Mouse (Mus musculus): ENCODE measurements at regions not wholly inside any gene's neighbourhood (a gene's known extent, or its start where the extent isn't known, plus 50 kb on each side); places are given as distances from the start of the nearest gene placed in this dataset.

DNA sequence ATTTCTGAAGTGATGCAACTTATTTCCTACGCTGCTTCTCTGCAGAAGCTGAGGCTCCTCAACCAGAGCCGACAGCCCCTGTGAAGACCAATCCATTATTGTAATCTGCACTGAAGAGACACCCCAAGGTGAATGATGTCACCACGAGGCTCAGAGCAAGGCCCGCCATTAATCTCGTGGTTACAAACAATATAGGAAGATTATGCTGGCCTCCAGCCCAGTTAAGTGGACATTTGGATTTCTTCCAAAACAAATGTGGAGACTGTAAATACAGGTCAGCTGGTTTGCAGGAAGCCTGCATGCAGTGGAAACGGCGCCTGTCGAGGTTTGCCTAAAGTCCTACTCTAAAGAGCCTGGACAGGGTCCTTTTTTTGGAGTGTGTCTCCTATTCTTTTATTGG lies 390.6 kb upstream of the Zmiz1 start:
- peak; percentile 12 to 54 for DNase-seq

DNA sequence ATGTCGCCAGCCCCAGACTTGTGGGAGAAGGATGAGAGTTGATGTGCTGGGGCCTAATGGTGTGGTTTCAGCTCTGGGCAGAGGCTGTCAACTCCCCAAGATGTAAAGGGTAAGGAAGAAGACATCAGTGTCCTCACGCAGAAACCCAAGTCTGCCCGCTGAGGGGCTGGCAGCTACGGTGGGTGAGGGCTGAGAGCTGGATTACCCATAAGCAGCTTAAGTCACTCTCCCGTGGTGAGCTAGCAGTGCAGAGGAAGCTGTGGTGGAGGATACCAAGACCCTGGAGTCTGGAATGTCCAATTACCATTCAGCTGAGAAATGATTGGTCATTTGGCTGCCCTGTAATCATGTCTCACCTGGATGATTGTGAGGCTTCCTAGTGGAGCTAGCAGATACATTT lies 385.8 kb upstream of the Zmiz1 start:
- no peak for DNase-seq

DNA sequence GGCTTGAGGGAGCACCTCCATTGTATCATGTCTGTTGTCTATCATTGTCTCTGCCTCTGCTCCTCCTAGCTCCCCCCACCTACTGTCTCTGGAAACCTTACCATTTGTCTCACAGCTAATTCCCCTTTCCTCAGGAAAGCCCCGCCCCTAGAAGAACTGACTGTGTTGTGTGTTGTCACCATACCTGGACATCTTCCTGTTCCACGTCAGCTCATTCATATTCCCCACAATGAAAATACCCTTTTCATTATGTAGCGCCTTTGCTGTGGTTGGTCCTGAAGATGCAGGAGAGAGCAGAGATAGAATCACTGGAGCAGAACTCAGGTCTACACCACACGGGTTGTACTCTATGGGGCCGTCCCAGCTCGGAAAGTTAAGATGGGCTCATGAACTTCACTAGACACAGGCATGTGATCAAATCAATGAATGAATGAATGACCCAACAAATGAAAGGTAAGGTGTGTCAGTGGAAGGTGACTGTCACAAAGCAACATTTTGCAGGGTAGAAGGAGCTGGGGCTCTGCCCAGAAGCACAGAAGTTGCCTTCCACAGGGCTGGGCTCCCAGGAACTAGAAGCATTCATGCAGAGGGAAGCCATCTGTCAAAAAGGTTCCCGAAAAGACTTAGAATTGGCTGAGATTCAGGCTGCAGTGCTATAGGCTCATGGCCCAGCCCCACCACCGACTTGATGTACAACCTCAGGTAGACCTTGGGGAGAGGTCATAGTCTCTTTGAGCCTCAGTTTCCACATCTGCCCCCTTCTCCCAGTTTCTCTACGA lies 384.8 kb upstream of the Zmiz1 start:
- DNase-seq, result no peak

DNA sequence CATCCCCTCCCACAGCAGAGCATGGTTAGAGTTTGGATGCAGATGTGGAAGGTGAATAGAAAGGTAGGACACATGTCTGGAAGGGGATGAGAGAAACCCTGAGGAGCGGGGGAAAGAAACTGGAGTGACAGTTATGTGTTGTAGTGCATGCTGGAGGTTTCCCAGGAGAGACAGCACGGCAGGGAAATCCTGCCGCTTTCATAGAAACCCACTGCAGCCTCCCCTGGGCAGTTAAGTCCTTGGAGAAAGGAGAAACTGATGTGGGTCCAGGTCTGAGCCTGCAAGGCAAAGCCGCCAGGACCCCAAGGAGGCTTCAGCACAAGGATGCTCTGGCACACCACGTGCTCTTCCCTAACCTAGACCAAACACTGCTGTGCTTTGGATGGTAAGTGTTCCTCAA lies 384.1 kb upstream of the Zmiz1 start:
- no peak for DNase-seq

DNA sequence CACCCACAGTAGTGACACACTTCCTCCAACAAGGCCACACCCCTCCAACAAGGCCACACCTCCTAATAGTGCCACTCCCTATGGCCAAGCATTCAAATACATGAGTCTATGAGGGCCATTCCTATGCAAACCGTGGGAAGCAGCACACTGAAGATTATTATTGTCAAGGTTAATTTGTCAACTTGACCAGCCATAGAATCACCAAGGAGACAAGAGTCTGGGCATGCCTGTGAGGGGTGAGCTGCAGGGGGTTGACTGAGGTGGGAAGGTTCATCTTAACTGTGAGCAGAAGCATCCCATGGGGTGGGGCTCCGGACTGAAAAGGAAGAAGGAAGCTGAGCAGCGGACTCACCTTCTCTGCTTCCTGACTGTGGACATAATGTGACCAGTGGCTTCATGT lies 378.6 kb upstream of the Zmiz1 start:
- DNase-seq, result no peak

DNA sequence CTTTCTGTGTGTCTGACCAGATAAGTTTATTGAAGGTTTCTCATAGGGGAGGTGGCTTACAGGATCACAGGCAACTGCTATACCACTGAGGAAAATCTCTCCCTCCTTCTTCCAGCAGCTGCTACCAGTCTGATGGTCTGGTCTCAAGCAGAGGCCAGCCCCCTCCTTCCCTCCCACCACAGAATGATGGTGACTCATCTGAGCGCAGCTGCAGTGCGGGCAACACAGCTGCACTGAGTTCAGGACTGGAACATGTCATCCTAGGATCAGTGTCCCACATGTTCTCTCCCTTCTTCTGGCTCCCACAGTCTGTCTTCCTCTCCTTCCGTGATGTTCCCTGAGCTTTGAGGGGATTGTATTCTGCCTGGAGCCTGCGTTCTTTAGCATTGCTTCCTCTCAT lies 375.1 kb upstream of the Zmiz1 start:
- DNase-seq, result no peak

DNA sequence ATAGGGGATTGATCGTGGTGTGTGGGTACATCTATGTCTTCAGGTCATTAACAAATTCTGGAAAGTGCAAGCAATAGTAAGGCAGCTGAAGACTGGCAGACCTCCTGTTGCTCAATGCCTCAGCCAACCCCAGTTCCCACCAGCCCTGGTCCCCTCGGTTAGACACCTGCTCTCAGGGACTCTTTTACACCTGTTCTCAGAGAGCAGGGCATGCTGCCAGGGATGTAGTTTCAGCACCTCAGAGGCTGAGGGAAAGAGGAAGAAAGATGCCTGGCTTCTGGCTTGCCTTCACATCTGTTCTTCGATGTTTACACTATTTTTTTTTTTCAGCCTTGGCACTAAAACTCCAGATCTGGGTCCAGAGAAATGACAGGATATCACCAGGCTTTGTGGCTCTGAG lies 362.2 kb upstream of the Zmiz1 start:
- DNase-seq, result no peak

DNA sequence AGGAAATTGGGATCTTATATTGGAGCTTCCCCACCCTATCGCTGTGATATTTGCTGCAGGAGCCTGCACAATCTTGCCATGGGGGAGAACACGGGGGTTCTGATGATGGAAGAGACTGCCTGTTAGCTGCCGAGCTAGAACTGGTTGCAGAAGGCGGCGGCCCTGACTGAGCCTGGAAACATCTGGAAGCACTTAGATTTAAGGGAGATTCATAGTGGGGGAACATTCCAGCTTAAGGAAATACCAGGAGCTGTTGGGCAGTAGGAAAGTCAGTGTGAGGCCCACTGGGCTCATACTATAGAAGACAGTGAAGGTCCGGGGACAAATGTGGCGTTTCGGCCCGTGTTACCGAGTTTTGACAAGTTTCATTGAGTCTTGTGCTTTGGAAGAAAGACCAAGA lies 353.6 kb upstream of the Zmiz1 start:
- DNase-seq, result no peak

DNA sequence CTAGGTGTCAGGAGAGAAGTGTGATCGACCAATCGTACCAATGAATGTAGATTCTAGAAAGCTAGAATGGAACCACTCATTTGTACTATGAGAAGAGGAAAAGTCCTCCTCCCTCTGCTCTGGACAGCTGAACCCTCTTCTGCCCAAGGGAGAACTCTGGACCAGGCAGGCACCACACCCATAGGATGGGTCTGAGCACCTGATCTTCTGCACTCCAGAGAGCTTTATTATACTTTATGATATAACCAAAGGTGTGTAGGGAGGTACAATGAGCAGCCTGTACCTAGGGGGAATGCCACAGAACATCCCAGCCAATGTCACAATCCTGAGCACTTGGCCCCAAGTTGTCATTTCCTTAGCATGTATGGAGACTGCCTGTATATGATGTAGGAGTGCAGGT lies 352.5 kb upstream of the Zmiz1 start:
- no peak for DNase-seq

DNA sequence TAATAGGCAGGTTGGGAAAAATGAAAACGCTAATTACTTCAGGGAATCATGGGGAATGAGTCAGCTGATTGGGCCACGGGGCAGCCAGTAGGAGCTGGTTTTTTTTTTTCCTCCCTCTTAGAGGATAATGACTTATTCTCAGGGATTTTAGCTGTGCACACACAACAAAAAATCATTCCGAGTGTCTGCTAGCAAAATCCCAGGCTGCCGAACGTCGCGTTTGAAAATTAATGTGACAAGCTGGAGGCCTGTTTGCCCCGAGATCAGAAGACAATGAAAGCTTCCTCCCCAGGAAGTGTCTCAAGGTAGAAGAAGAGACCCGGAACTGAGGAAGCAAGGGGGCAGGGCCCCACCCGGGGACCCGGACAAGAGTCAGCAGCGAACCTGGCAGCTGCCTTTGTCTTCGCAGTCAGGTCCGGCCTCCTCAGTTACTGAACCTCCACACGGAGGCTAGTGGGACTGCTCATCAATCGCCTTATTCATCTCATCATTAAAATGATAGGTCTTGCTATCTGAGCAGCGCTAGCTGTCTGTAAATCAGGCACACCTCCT lies 350.8 kb upstream of the Zmiz1 start:
- no peak for DNase-seq

DNA sequence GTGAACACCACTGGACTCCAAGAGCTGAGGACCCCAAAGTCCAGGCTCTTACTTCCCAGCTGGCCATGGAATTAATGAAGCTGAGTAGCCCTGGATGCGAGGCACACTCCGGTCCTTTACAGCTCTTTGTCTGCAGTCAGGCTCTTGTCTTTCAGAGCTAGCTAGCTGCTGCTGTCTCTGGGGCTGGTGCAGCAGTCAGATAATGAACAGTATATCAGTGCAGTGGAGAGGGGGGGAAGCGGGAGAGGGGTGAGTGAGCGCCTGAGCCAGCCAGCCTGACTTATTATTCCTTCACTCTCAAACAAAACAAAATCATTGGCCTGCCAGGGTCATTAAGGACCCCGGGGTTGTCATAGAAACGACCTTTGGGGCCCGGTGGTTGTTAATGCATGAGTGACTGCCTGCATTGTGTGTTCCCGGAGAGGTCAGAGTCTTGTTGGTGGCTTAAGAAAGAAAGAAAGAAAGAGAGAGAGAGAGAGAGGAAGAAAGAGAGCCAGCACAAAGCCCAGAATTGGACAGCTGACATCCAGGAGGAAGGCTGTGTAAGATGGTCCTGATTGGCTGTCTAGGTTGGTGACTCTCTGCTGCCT lies 350.2 kb upstream of the Zmiz1 start:
- no peak for DNase-seq

DNA sequence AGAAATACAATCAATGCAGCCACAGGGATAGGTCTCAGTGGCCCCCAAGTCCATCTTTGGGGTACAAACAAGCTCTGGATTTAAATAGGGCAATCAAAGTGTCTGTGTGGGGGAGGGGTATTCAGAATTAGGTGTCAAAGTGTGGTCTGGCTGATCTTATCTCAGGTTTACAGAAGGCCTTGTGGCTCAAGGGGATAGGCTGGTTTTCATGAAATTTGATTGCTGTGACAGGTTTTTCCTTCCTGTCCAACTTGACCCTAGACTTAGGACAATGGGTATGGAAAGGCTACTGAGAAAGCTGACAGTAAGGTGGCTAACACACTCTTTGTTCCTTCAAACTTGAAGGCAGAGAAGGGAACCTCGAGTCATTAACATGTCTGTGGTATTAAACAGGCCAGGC lies 349.3 kb upstream of the Zmiz1 start:
- no peak for DNase-seq

DNA sequence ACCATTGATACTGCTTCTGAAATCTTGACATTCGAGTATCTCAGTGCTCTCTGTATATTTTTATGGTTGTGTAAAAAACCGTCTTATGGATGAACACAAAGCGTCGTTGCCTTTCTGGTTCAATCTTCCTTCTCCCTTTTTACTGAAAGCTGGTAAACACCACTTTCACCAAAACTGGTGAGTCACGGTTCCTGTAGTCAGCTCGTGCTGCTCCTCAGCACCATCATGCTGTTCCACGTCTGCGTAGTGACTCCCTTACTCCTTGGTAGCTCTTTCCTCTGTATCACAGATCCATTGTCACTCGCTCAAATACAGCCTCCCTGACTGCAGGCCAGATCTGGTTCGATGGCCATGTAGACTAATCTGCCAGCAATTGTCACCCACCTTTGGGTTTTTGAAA lies 346.2 kb upstream of the Zmiz1 start:
- DNase-seq, result no peak

DNA sequence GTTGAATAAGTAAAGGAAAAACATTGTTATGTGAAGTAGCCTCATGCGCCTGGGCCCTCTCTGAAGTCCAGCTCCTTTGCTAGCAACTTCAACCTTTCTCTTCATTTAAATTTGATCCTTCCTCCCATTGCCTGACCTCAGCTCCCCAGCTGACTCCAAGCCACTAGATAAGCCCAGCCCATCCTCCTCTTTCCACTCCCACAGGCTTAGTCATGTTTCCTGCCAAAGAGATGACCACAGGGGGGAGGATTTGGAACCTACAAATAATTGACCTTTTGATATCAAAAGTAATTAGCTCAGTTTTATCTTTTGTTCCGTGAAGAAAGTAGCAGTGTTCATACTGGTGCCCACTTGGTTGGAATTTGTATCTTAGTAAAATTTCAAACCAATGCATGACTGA lies 345.7 kb upstream of the Zmiz1 start:
- DNase-seq, result no peak

DNA sequence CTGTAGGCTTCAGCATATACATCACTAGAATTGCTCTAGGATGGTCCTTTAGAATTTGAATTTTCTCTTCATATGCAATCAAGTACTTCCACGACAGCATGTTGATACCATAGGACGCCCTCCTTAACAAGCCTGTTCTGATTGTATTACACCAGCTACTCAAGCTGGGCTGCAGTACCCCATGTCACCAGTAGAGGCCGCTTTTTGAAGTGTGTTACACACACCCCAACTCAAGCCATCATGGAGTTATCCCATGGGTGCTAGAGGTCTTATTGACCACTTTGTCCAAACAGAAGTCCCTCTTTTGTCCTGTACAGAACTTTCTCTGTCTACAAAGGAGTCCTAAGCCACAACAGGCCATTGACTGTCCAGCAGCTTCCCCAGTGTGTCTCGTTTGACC lies 342.6 kb upstream of the Zmiz1 start:
- DNase-seq, result peak; percentile 71 to 79

DNA sequence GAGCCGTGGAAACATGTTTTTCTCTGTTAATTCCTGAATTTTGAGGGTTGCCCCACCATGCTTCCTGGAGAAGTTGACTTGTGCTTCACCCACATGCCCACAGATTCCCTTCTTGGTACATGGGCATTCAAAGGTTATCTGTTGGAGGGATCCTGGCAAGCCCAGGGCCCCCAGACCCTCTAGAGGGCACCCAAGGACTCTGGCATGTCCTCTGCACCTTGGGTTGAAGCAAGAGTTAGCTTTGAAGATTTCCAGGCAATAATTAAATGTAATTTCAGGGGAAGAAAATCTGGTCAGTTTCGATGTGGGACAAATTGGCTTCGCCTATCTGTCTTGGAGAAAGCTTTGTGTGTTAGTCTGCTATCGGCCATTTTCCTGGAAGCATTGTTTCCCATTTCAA lies 339.0 kb upstream of the Zmiz1 start:
- DNase-seq, result no peak

DNA sequence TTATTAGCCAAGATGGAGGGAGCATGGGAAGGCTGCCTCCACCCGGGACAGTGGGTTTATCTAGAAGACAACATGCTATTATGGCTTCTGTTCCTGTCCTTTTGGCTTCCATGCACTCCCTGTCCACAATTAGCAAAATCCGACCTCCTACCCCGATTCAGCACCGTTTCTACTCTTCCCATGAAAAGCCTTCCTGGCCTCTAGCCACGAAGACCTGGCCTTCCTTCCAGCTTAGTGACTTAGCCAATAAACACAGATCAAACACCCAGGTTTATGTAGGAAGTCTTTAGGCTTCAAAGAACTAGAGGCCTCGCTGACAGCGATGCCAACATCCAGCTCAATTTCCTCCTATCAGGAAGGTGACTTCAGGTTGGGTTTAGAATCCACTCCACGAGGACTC lies 338.5 kb upstream of the Zmiz1 start:
- no peak for DNase-seq

DNA sequence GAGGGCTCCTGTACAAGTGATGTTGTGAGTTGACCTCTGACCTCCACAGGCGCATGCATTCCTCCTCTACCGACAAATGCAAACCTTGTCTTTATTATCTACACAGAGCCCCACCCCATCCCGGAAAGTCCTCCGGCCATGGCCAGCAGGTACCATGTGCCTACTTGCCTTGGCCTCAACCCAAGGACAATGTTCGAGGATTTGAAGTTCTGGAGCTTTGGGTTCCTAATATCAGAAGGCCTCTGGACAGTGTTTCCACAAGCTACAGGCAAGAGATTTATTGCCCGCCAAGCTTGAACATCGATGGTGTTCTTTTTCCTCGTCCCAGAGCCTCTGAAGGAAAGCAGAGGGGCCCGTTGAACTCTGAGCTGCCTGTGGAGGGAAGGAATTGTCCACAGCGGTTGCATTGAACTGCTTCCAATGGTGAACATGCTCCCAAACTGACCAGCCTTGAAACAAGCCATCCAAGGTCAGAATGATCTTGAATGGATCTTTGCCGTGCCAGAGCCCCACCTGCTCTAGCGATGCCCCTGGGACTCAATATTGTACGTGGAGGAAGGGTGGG lies 335.9 kb upstream of the Zmiz1 start:
- DNase-seq, result no peak

DNA sequence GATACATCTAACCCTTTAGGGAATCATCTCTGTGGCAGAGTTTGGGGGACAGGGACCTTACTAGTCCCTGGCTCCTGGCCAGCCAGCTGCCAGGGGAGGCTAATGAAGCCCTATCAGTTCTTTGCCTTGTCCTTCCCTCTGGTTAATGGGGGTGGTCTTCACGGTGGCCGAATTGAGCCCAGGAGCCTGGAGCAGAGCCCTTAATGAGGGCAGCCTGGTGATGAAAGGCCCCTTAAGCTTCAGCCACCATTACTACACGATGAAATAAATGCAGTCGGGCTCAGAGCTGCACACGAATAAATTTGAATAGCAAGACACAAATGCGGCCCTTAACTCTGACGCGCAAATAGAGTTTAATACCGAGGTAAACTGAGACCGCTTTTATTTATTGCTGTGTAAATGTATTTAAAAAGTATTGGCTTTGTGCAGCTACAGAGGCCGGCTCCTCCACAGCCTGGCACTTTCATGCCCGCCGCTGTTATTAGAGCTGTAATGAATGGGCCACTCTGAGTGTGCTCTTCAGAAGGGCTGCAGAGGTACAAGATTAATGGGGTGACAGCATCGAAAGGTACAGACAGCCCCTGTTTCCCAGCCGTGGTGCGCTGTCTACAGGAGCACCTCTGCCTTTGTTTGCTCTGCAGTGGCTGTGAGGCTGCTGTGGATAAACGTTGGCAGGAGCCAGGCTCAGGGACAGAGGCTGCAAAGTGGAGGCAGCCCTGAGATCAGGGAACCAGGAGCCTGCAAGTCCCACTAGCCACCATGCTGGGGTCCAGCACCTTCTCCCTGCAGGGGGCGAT lies 335.2 kb upstream of the Zmiz1 start:
- DNase-seq, result no peak

DNA sequence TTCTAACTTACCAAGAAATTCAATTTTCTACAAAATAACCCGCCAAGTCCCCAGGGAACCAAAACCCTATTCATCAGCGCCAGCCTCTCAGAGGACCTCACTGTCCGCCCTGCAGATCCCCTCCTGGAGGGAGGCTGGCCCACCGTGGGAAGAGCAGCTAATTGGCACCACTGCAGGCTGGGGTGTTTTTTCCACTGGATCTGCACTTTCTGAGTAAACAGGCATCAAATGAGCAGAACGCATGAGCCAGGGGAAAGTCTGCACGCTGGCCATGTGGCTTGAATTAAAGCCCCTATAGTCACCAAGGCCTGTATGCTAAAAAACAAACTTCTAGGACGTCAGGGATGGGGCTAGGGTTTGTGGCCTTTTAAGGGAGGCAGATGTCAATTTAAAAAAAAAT lies 332.4 kb upstream of the Zmiz1 start:
- DNase-seq, result no peak

DNA sequence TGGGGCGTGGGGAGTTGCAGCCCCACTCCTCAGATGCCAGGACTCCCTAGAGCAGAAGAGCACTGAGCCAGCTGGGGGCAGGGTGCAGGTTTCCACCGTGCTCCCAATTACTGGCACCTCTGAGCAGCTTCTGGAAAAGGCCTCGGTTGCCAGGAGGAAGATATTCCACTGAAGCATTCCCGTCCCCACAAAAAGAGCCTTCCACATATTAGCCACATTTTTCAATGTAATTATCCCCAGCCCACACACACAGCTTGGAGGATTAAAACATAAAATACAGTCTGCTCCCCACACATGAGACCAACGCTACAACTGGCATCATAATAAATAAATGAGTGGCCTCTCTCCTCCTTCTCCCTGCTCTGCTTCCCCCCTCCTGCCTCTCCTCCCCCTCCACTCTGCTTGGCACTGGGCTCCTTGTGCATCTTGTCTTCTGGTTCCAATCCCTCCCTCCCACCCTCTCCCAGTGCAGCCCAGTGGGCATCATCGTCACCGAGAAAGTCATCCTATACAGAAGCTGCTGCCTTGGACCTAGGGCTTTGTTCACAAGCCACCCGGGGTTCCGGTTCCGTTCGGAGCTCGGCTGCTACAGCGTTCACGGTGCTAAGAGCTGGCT lies 331.3 kb upstream of the Zmiz1 start:
- no peak for DNase-seq

DNA sequence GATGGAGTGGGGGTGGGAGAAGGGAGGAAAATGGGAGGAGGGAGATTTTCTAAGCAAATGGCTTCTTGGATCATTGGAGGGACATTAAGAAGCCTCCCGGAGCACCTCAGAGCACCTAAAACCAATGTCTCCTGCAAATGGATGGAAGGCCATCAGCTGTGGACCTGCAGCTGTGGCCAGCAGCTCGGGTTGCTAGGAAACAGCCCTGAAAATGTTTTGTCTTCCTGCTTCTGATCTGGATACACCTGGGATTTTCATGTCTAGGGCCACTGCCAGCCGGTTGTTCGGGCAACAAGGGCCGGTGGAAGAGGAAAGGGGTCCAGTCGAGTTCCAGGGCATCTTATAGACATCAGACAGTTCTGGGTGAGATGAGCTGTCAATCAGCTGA lies 330.8 kb upstream of the Zmiz1 start:
- DNase-seq, result no peak

DNA sequence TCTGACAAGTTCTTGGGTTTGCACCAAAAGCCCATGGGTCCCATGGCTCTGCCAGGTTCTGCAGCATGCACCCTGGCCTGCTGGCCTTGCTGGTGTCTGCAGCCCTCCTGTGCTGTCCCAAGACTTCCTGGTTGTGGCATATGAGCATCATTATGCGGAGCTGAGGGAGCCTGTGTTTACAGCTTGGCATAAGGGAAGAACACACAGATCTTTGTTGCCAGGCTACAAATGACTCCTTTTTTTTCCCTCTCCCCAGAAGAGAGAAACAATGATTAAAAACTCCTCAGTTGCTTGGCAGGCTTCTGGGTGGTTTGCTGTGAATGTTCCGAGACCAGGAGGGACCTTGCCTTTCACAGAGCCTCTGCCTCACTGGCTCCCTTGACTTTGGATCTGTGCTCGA lies 323.6 kb upstream of the Zmiz1 start:
- no peak for DNase-seq

Data from lung, adult 18-20 months (tissue).